Mouse (Mus musculus): Measurements from ENCODE around the gene Mon1a. TPM values are rescaled to one million over a fixed set of nuclear protein-coding genes. Genes with fewer than 3 reads are reported as not detected.

Gene Mon1a
- polyA plus RNA-seq, 1 experiment from 2014 or later = 11.5 TPM

DNA sequence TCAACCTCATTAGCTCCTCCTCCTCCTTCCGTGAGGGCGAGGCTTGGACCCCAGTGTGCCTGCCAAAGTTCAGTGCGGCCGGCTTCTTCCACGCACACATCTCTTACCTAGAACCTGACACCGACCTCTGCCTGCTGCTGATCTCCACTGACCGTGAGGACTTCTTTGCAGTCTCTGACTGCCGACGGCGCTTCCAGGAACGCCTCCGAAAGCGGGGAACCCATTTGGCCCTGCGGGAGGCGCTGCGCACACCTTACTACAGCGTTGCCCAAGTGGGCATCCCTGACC, 13.6 kb downstream of the Mon1a start:
- Histone ChIP-seq H3K27ac (replicated peaks; ENCODE audit: low read depth, low read length) (no peak overlapping the region), H3K27me3 (ENCODE audit: control insufficient read depth, insufficient read depth, low read length) (peaks cover 3% of the 10 kb centered on the region), H3K4me1 (ENCODE audit: control insufficient read depth, insufficient read depth, low read length) (no peaks in the 10 kb centered on the region; the same call in 1 of the 2 replicates), H3K36me3 (replicated peaks; ENCODE audit: control insufficient read depth, insufficient read depth, low read depth, low read length) (no peaks in the 10 kb centered on the region), H3K4me2 (ENCODE audit: low read depth, low read length) (peak overlapping the region; percentile 71), H3K9me3 (replicated peaks; ENCODE audit: control insufficient read depth, low read length) (no peaks in the 10 kb centered on the region), H3K4me3 (ENCODE audit: low read depth, low read length) (no peak overlapping the region), H3K9ac (replicated peaks; ENCODE audit: low read length) (no peak overlapping the region; the same call in 1 of the 2 replicates)
- ATAC-seq (replicated peaks; ENCODE audit: insufficient number of reproducible peaks, low FRiP score, low TSS enrichment, low read depth) = no peak
- no peak for DNase-seq (ENCODE audit: low spot score)
- 9% methylated on average over 17 of the region's 17 CpGs for WGBS

- peak; percentile 54 for ATAC-seq (replicated peaks; ENCODE audit: insufficient number of reproducible peaks, low FRiP score, low TSS enrichment, low read depth)
Measured at GRCm38 (mm10) chr9:107904726-107905125, 16.8 kb downstream of the Mon1a start.

GRCm38 (mm10) chr9:107906252-107906966, 18.5 kb downstream of the Mon1a start, which contains the start of gene Mst1r:
Gene Mst1r (plus strand): TSS chr9:107906873.
- peak; percentile 41 for ATAC-seq (replicated peaks; ENCODE audit: insufficient number of reproducible peaks, low FRiP score, low TSS enrichment, low read depth)
- Histone ChIP-seq H3K27me3 (ENCODE audit: control insufficient read depth, insufficient read depth, low read length) (peaks cover 3% of the 10 kb centered on the region), H3K9me3 (replicated peaks; ENCODE audit: control insufficient read depth, low read length) (no peaks in the 10 kb centered on the region)

More at GRCm38 (mm10) chr9:107904726-107905125, 16.8 kb downstream of the Mon1a start:
- 10% methylated on average over 4 of the region's 4 CpGs for WGBS
- H3K9ac ChIP-seq (replicated peaks; ENCODE audit: low read length) = no peak overlapping the region
- no peak overlapping the region for H3K4me3 ChIP-seq (ENCODE audit: low read depth, low read length)
- peak; percentile 94 for DNase-seq (ENCODE audit: low spot score)
- H3K4me2 ChIP-seq (ENCODE audit: low read depth, low read length) = no peak overlapping the region
- H3K9me3 ChIP-seq (replicated peaks; ENCODE audit: control insufficient read depth, low read length) = no peaks in the 10 kb centered on the region
- no peak overlapping the region for H3K27ac ChIP-seq (replicated peaks; ENCODE audit: low read depth, low read length)
- H3K27me3 ChIP-seq (ENCODE audit: control insufficient read depth, insufficient read depth, low read length) = peaks cover 3% of the 10 kb centered on the region
- no peaks in the 10 kb centered on the region for H3K36me3 ChIP-seq (replicated peaks; ENCODE audit: control insufficient read depth, insufficient read depth, low read depth, low read length)
- H3K4me1 ChIP-seq (ENCODE audit: control insufficient read depth, insufficient read depth, low read length) = no peaks in the 10 kb centered on the region; the same call in 1 of the 2 replicates

DNA sequence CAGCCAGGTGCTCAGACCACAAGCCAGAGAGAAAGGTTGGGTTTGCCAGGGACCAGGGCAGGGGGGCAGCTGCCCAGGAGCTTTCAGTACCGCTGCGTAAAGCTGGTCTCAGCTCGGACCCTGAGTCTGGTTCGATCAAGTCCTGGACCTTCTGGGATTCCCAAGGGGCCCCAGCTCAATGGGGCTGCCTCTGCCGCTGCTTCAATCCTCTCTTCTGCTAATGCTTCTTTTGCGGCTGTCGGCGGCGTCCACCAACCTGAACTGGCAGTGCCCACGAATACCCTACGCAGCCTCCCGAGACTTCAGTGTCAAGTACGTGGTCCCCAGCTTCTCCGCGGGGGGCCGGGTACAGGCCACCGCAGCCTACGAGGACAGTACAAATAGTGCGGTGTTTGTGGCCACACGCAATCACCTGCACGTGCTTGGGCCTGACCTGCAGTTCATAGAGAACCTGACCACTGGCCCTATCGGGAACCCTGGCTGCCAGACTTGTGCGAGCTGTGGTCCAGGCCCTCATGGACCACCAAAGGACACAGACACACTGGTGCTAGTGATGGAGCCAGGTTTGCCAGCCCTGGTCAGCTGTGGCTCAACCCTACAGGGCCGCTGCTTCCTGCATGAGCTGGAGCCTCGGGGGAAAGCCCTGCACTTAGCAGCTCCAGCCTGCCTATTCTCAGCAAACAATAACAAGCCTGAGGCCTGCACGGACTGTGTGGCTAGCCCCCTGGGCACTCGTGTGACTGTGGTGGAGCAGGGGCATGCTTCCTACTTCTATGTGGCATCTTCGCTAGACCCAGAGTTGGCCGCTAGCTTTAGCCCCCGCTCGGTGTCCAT, 19.2 kb downstream of the Mon1a start:
- Histone ChIP-seq H3K27ac (replicated peaks; ENCODE audit: low read depth, low read length) (no peak overlapping the region), H3K4me2 (ENCODE audit: low read depth, low read length) (peak overlapping the region; percentile 54), H3K4me3 (ENCODE audit: low read depth, low read length) (peak overlapping the region; percentile 27), H3K27me3 (ENCODE audit: control insufficient read depth, insufficient read depth, low read length) (no peaks in the 10 kb centered on the region), H3K9ac (replicated peaks; ENCODE audit: low read length) (peak overlapping the region; percentile 39), H3K9me3 (replicated peaks; ENCODE audit: control insufficient read depth, low read length) (no peaks in the 10 kb centered on the region), H3K36me3 (replicated peaks; ENCODE audit: control insufficient read depth, insufficient read depth, low read depth, low read length) (no peaks in the 10 kb centered on the region), H3K4me1 (ENCODE audit: control insufficient read depth, insufficient read depth, low read length) (no peaks in the 10 kb centered on the region)
- no peak for DNase-seq (ENCODE audit: low spot score)
- ATAC-seq (replicated peaks; ENCODE audit: insufficient number of reproducible peaks, low FRiP score, low TSS enrichment, low read depth) = peak; percentile 24; the same call in 1 of the 2 replicates
- 47% methylated on average over 31 of the region's 31 CpGs for WGBS

More at GRCm38 (mm10) chr9:107906252-107906966, 18.5 kb downstream of the Mon1a start, which contains the start of gene Mst1r:
- peak; percentile 87 for DNase-seq (ENCODE audit: low spot score)
- peak within 1 kb of the TSS; percentile 39 for H3K9ac ChIP-seq (replicated peaks; ENCODE audit: low read length)
- WGBS = 17% methylated on average over 19 of the region's 19 CpGs
- H3K4me1 ChIP-seq (ENCODE audit: control insufficient read depth, insufficient read depth, low read length) = no peaks in the 10 kb centered on the region
- peak within 1 kb of the TSS; percentile 27 for H3K4me3 ChIP-seq (ENCODE audit: low read depth, low read length)
- H3K36me3 ChIP-seq (replicated peaks; ENCODE audit: control insufficient read depth, insufficient read depth, low read depth, low read length) = no peaks in the 10 kb centered on the region
- peak within 1 kb of the TSS; percentile 54 for H3K4me2 ChIP-seq (ENCODE audit: low read depth, low read length)
- H3K27ac ChIP-seq (replicated peaks; ENCODE audit: low read depth, low read length) = no peak within 1 kb of the TSS

- 80% methylated on average over 14 of the region's 14 CpGs for WGBS
Measured at GRCm38 (mm10) chr9:107907801-107908120, 19.8 kb downstream of the Mon1a start.

GRCm38 (mm10) chr9:107908410-107909158, 20.6 kb downstream of the Mon1a start:
- H3K9ac ChIP-seq (replicated peaks; ENCODE audit: low read length) = 0 out of 2 replicates have a peak overlapping the region, but pooled peaks have one; percentile 18

More at GRCm38 (mm10) chr9:107907801-107908120, 19.8 kb downstream of the Mon1a start:
- Histone ChIP-seq H3K9me3 (replicated peaks; ENCODE audit: control insufficient read depth, low read length) (no peaks in the 10 kb centered on the region), H3K4me2 (ENCODE audit: low read depth, low read length) (no peak overlapping the region), H3K27ac (replicated peaks; ENCODE audit: low read depth, low read length) (no peak overlapping the region), H3K9ac (replicated peaks; ENCODE audit: low read length) (no peak overlapping the region), H3K4me3 (ENCODE audit: low read depth, low read length) (no peak overlapping the region), H3K27me3 (ENCODE audit: control insufficient read depth, insufficient read depth, low read length) (no peaks in the 10 kb centered on the region), H3K4me1 (ENCODE audit: control insufficient read depth, insufficient read depth, low read length) (no peaks in the 10 kb centered on the region), H3K36me3 (replicated peaks; ENCODE audit: control insufficient read depth, insufficient read depth, low read depth, low read length) (no peaks in the 10 kb centered on the region)
- ATAC-seq (replicated peaks; ENCODE audit: insufficient number of reproducible peaks, low FRiP score, low TSS enrichment, low read depth) (no peak), DNase-seq (ENCODE audit: low spot score) (no peak)

GRCm38 (mm10) chr9:107910025-107910769, 22.2 kb downstream of the Mon1a start:
- Histone ChIP-seq H3K27ac (replicated peaks; ENCODE audit: low read depth, low read length) (no peak overlapping the region), H3K4me1 (ENCODE audit: control insufficient read depth, insufficient read depth, low read length) (no peaks in the 10 kb centered on the region), H3K9me3 (replicated peaks; ENCODE audit: control insufficient read depth, low read length) (no peaks in the 10 kb centered on the region), H3K9ac (replicated peaks; ENCODE audit: low read length) (no peak overlapping the region), H3K4me2 (ENCODE audit: low read depth, low read length) (no peak overlapping the region), H3K36me3 (replicated peaks; ENCODE audit: control insufficient read depth, insufficient read depth, low read depth, low read length) (no peaks in the 10 kb centered on the region), H3K4me3 (ENCODE audit: low read depth, low read length) (no peak overlapping the region), H3K27me3 (ENCODE audit: control insufficient read depth, insufficient read depth, low read length) (no peaks in the 10 kb centered on the region)
- WGBS = 87% methylated on average over 15 of the region's 15 CpGs
- no peak for ATAC-seq (replicated peaks; ENCODE audit: insufficient number of reproducible peaks, low FRiP score, low TSS enrichment, low read depth)
- DNase-seq (ENCODE audit: low spot score) = no peak

More at GRCm38 (mm10) chr9:107908410-107909158, 20.6 kb downstream of the Mon1a start:
- H3K9me3 ChIP-seq (replicated peaks; ENCODE audit: control insufficient read depth, low read length) = no peaks in the 10 kb centered on the region
- no peaks in the 10 kb centered on the region for H3K4me1 ChIP-seq (ENCODE audit: control insufficient read depth, insufficient read depth, low read length)
- ATAC-seq (replicated peaks; ENCODE audit: insufficient number of reproducible peaks, low FRiP score, low TSS enrichment, low read depth) (no peak), DNase-seq (ENCODE audit: low spot score) (no peak)
- no peak overlapping the region for H3K4me2 ChIP-seq (ENCODE audit: low read depth, low read length)
- no peaks in the 10 kb centered on the region for H3K36me3 ChIP-seq (replicated peaks; ENCODE audit: control insufficient read depth, insufficient read depth, low read depth, low read length)
- no peaks in the 10 kb centered on the region for H3K27me3 ChIP-seq (ENCODE audit: control insufficient read depth, insufficient read depth, low read length)
- WGBS = 43% methylated on average over 18 of the region's 18 CpGs
- H3K4me3 ChIP-seq (ENCODE audit: low read depth, low read length) = no peak overlapping the region
- H3K27ac ChIP-seq (replicated peaks; ENCODE audit: low read depth, low read length) = no peak overlapping the region
